In the genomic region with DNA sequence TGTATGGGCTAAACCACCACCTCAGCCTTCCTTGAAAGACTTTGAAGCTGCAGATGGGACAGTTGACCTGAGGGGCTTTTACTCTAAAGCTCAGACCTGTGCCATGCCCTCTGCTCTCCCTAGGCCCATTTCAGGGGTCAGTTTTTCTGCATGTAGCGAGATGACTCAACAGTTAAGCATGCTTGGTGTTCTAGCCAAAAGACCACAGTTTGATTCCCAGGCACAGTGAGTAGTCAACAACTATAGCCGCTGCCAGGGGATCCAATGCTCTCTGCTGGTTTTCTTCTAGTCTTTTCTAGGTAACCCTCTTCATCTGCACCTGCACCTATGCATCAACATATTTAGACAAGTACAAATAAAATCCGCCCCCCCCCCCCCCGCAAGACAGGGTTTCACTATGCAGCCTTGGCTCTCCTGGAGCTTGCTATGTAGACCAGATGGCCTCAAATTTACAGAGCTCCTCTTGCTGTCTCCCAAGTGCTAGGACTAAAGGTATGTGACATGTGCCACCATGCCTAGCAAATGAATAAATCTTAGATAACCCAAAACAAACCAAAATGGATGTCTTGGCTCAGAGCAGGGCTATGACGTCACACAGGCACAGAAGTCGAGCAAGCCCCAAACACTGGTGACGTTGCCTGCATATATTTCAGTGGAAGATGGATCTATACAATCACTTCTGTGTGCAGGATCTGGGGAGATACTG, we compare ENCODE assay signal across 22 mouse cellular contexts. TPM values are rescaled to one million over a fixed set of nuclear protein-coding genes. Genes with fewer than 3 reads are reported as not detected.
A peak's percentile ranks its signal among the peaks of the same experiment; 100 is the strongest.
DNase-seq lines count a peak whose midpoint lies in the region; ATAC-seq and TF ChIP-seq lines count a peak whose summit lies in the region.
"Had no signal": no experiment of that assay in that cellular context is flagged by ENCODE, and none has a peak within 500 bp of the region (broad histone marks: within the 10 kb centered on the region; RNA-seq: fewer than 3 reads in every experiment).

No protein-coding gene starts in this region.

- no peak for TF ChIP-seq POLR2A in myocyte (IDR thresholded peaks at IDR 0.05; ENCODE audit: insufficient read length, low read depth)

- H3K36me3 ChIP-seq in myocyte (ENCODE audit: control insufficient read depth, insufficient read depth): no peaks in the 10 kb centered on the region
- H3K36me3 ChIP-seq: embryonic facial prominence, embryonic 10.5 days; embryonic facial prominence, embryonic 12.5 days; forebrain, embryonic 12.5 days; G1E had no signal

- H3K4me2 ChIP-seq in myocyte (ENCODE audit: low read depth): peak overlapping the region; percentile 6
- H3K4me2 ChIP-seq: embryonic facial prominence, embryonic 12.5 days; forebrain, embryonic 12.5 days had no signal

- no peak overlapping the region for H3K4me3 ChIP-seq in myocyte
- H3K4me3 ChIP-seq: embryonic facial prominence, embryonic 10.5 days; embryonic facial prominence, embryonic 12.5 days; forebrain, embryonic 12.5 days had no signal

- no peaks in the 10 kb centered on the region for H3K79me2 ChIP-seq in myocyte (ENCODE audit: control insufficient read depth, insufficient read depth)

- peak; percentile 40; the same call in 1 of the 2 replicates for ATAC-seq in cerebellum, adult (ENCODE audit: insufficient number of reproducible peaks, low FRiP score, low TSS enrichment)
- ATAC-seq: CD4-positive, CD25-positive, alpha-beta regulatory T cell, adult 4 months; forebrain, embryonic 14.5 days; forebrain, embryonic 16.5 days had no signal

- no peak overlapping the region for H3ac ChIP-seq in myocyte (ENCODE audit: control insufficient read depth, insufficient read length)

- H3K27me3 ChIP-seq in myocyte (ENCODE audit: control insufficient read depth, insufficient read depth, insufficient read length): no peaks in the 10 kb centered on the region

- DNase-seq in cerebellum, adult 11 months: no peak
- DNase-seq in cerebellum, adult 9-10 months: peak; percentile 64
- DNase-seq in cerebellum, postnatal 10 days: no peak
- DNase-seq in NIH3T3 (ENCODE audit: low read depth): peak; percentile 57
- no peak for DNase-seq in testis, postnatal 14 days (ENCODE audit: low spot score)
- DNase-seq in kidney, adult 18-20 months: no peak
- DNase-seq: adrenal gland, adult 2 months; adrenal gland, postnatal 10 days; adrenal gland, postnatal 25 days; B cell, adult 2 months; cerebellum, adult 11-12 months; cerebellum, adult 9-11 months had no signal

TF ChIP-seq in myocyte, 11 proteins besides CTCF, POLR2A, EP300 and RAD21:
- TF ChIP-seq REST (IDR thresholded peaks at IDR 0.05; ENCODE audit: insufficient read depth, insufficient read length) (no peak), MYOD1 (IDR thresholded peaks at IDR 0.05; ENCODE audit: control insufficient read depth in 1 of 3, insufficient read length in 2 of 3, low read depth in 2 of 3) (no peak), E2F4 (IDR thresholded peaks at IDR 0.05; ENCODE audit: insufficient read depth) (no peak), SRF (IDR thresholded peaks at IDR 0.05; ENCODE audit: control insufficient read depth, insufficient read length, low read depth) (no peak), MYOG (IDR thresholded peaks at IDR 0.05; ENCODE audit: control insufficient read depth in 1 of 3, insufficient read depth in 1 of 3, insufficient read length in 2 of 3, low read depth in 2 of 3) (no peak), USF1 (IDR thresholded peaks at IDR 0.05; ENCODE audit: low read depth) (no peak)

RNA-seq across cellular contexts. Expression of a gene that starts 30.5 kb away (rescaled TPM):
- not detected for polyA plus RNA-seq in myocyte (2012; fragmentation: generic; extraction: Trizol)
- polyA plus RNA-seq: adrenal gland, adult 2 months; CD4-positive, CD25-positive, alpha-beta regulatory T cell, adult 4 months; cortical plate, adult 2 months; G1E had no signal

Comparison
In these comparisons a context has a peak if more than half of its experiments do, and no peak if none do; other contexts are left out.
1. DNase-seq: peak in cerebellum, adult 9-10 months (single experiment) and NIH3T3 (single experiment); none in cerebellum, adult 11 months (single experiment), cerebellum, postnatal 10 days (0 of 2), testis, postnatal 14 days (single experiment) and kidney, adult 18-20 months (single experiment).